Mouse (Mus musculus) ovary, postnatal 10 days (tissue): ENCODE results near the gene Cbwd1.
"Not testable (repeated sequence)": the region's sequence is repeated elsewhere in the genome, so short reads cannot be mapped to it uniquely, and the experiment has no call there.

Experiments
- DNase-seq: peaks from one replicate; pipeline ENCODE4 v3.0.0; 2022; ENCODE audit warnings: low spot score

The Cbwd1 gene

DNA sequence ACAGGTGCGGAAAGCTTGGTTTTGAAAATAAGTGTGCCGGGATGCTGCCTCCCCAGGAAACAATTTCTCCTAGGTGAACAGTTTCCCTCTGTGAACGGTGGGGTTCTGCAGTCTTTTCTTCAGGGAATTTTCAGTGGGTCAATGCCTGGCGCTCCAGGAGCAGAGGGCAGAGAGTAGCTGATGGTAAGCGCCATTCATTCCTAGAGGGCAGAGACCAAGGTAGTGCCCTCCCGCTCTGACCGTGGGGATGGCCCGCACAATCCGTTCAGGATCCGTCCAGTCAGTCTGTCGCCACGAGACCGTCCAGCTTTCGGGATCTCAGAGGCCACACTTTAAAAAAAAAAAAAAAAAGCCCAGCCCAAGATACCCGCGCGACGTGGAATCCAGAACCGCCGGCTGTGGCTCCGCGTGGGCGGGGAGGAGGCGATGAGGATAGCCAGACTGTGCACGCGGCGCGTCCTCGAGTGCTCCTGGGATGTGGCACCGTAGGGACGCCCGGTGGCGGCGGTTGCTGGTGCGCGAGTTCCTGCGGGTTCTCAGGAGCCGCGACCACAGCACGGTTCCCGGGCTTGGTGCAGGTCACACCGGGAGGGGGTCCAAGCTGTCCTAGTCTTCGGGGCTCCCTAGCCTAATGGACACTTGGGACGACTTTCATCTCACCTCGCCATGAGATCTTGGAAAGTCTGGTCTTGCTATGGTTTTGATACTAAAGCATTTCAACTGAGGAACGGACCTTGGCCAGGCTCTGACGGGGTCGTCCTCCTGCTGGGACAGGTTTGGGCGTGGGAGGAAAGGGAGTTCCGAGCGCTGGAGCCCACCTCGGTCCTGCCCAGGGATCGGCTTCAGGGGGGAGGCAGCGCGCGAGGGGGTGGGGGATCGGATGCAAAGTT, 64.2 kb downstream of the Cbwd1 start:
- no peak for DNase-seq

DNA sequence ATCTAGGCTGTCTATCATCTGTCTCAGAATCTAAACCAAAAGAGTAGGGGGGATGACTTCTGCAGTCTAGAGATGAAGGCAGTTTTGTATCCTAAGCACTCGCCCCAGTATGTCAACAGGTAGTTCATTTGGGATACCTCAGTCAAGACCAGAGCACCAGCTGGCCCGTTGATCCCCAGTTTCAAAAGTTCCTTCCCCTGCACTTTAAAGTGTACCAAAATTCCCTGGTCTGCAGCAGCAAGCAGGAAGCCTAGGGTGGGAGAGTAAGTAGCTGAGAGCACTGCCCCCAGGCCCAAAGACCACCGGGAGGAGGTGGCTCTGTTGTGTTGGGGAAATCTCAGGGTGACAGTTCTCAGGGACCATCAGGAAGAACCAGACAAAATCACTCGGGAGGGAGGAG, 64.9 kb downstream of the Cbwd1 start:
- no peak for DNase-seq

DNA sequence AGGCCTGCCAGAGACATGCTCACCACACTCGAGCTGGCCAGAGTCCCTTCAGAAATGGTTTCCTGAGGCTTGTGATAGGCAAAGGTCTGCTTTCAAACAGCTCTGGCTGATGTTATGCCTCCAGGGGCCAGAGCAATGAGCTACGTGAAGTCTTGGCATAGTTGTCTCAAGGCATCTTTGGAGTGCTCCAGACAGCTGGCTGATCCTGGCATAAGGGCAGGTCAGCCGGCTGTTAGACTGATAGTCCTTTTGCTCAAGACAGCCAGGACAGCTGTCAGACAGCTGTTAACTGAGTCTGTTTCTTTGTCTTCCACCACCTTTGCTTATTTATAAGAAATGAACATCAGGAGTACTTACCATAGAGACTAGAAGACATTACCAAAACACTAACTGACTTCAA, 74.5 kb downstream of the Cbwd1 start:
- no peak for DNase-seq

DNA sequence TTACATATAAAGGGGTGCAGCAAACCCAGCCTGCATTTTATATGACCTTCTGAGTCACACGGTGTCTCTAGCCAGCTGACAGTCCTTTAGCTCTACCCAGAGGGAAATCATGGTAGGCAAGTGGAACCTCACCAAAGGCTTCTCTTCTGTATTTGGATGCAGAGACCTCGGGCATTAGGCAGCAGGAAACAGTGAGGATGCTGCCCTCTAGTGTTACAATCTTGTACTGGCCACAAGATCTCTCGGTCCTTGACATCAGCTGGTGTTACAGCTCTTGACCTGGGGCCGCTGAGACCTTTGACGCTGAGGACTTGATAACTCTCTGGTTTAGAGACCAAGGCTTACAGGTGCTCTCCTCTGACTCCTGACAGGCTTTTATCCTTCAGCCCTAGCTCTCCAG, 75.9 kb downstream of the Cbwd1 start:
- DNase-seq, result no peak

DNA sequence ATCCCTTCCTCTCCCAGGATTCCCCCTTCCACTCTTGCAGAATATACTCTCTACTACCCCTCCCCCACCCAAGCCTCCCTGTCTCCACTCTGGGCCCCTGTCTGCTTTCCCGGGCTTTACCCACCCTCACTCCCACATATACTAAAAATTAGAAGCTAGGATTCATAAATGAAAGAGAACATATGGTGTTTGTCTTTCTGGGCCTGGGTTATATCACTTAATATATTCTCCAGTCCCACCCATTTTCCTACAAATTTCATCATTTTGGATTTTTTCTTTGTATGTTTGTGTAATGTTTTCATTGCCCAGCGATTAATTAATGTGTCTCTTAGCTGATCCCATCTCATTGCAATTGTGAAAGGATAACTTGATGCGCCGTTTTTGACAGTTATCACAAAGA, 80.2 kb downstream of the Cbwd1 start:
- DNase-seq, result no peak

DNA sequence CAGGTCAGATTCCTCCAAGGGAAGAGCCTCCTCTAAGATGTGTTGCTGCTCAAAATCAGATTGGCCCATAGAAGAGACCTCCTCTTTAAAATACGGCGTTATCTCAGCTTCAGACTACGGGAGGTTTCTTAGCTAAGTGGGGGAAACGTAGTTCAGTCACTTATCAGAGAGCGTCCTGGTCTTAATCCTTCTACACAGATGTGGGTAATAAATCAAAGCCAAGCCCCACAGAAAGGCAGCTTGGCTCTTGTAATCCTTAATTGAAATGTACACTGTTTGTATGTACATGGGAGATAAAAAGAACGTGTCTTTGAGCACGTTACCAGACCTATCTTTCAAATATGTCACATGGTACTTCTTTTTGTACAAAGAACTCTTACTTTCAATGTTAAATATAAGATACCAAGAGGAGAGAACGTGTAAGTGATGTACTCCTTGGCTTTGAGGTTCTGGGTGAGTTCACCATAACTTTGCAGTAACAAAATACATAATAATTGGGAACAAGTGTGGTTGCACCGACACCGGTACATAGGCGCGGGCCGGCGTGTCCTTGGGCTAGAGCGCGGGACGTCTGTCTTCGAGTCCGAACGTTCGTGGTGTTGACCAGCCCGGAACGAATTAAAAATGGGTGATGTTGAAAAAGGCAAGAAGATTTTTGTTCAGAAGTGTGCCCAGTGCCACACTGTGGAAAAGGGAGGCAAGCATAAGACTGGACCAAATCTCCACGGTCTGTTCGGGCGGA, 86.1 kb downstream of the Cbwd1 start, which contains the start of gene Gm10053:
Gene Gm10053 (plus strand): TSS at position 558 of the 742 bp plus-strand sequence.
- DNase-seq, result not testable (repeated sequence)

DNA sequence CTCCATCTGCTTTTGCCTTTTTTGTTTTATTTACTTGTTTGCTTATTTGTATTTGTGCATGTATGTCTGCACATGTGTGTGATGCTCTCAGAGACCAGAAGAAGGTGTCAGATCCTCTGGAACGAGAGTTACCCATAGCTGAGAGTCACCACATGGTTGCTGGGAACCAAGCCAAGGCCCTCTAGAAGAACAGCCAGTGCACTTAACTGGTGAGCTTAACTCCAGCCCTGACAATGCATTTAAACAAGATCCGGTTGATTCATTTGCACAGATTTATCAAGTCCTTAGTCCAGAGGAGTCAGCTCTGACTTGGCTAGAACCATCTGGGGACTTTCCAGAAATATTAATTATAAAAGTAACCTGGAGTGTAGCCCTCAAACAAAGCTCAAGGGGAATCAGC, 87.5 kb downstream of the Cbwd1 start:
- DNase-seq, result no peak

DNA sequence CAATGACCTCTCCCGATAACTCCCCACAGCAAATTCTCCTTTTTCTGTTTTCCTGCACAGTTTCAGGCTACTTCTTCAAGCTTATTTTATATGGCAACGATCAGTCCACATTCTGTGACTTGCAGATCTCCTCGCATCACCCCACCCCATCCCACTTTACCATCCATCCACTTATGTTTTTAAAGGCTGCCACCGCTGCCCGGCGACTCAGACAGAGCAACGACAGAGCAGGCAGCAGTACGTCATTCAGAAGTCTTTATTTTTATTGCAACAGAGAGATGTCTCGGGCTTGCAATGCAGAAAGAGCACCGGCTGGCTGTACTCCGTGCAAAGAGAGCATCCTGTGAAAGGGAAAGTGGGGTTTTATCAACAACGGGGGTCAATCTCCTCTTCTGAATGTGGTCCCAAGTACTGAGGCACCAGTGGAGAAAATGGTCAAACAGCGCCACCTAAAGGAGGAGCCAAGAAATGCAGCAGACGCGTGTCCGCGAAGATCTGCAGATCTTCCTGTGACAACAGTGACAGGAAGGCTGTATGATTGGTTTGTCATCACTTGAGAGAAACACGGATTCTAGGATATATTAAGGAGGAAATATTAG, 90.3 kb downstream of the Cbwd1 start:
- peak; percentile 31 for DNase-seq
